Mouse (Mus musculus) layer of hippocampus, adult 2 months (tissue): ENCODE results near the gene Ascc2. TPM values are rescaled to one million over a fixed set of nuclear protein-coding genes. Genes with fewer than 3 reads are reported as not detected.

Source experiments
- DNase-seq, 2 experiments: peaks; one replicate each; pipeline ENCODE4 v3.0.0; 2022; ENCODE audit warnings: low spot score in 2 of 2
- H3K27ac ChIP-seq: fragments of 200-600 bp; 2 replicates; pipeline ENCODE4 v1.8.1; 2022
- H3K4me3 ChIP-seq: fragments of 200-600 bp; 2 replicates; pipeline ENCODE4 v1.8.1; 2022; ENCODE audit warnings: mild to moderate bottlenecking
- CTCF ChIP-seq: fragments of 200-600 bp; conservative IDR thresholded peaks from 2 replicates; pipeline ENCODE4 v1.8.1; 2022; ENCODE audit warnings: antibody characterized with exemption, mild to moderate bottlenecking, moderate library complexity
- total RNA-seq, 2 experiments: library from RNA; stranded (reverse); gene quantifications; 2 replicates each; pipeline ENCODE4 v1.2.3; 2021

Gene Ascc2
- total RNA-seq, 2 experiments from 2014 or later = 23.7 to 25.0 TPM

- Histone ChIP-seq H3K4me3 (no peak overlapping the region), H3K27ac (no peak overlapping the region)
- no peak for DNase-seq
- no peak for TF ChIP-seq CTCF
Measured at GRCm38 (mm10) chr11:4719961-4720360, 82.4 kb downstream of the Ascc2 start.

GRCm38 (mm10) chr11:4720393-4720792 is 82.8 kb downstream of the Ascc2 start:
- no peak overlapping the region for H3K4me3 ChIP-seq
- no peak for TF ChIP-seq CTCF
- no peak for DNase-seq
- no peak overlapping the region for H3K27ac ChIP-seq

GRCm38 (mm10) chr11:4720900-4721580 is 83.5 kb downstream of the Ascc2 start:
- no peak for DNase-seq
- H3K4me3 ChIP-seq = no peak overlapping the region
- no peak for TF ChIP-seq CTCF
- no peak overlapping the region for H3K27ac ChIP-seq

- TF ChIP-seq CTCF = no peak
- DNase-seq = no peak
- Histone ChIP-seq H3K4me3 (no peak overlapping the region), H3K27ac (no peak overlapping the region)
Measured at GRCm38 (mm10) chr11:4721728-4722127, 84.2 kb downstream of the Ascc2 start.

GRCm38 (mm10) chr11:4729603-4730002 is 92.1 kb downstream of the Ascc2 start:
- Histone ChIP-seq H3K27ac (no peak overlapping the region), H3K4me3 (no peak overlapping the region)
- no peak for DNase-seq
- no peak for TF ChIP-seq CTCF

- no peak for TF ChIP-seq CTCF
Measured at GRCm38 (mm10) chr11:4730096-4730495, 92.5 kb downstream of the Ascc2 start.

GRCm38 (mm10) chr11:4730913-4731312 is 93.4 kb downstream of the Ascc2 start:
- no peak for TF ChIP-seq CTCF
- DNase-seq = no peak
- H3K4me3 ChIP-seq = no peak overlapping the region
- H3K27ac ChIP-seq = no peak overlapping the region

More at GRCm38 (mm10) chr11:4730096-4730495, 92.5 kb downstream of the Ascc2 start:
- no peak for DNase-seq
- Histone ChIP-seq H3K4me3 (no peak overlapping the region), H3K27ac (no peak overlapping the region)

- no peak overlapping the region for H3K27ac ChIP-seq
- TF ChIP-seq CTCF = no peak
- no peak for DNase-seq
- H3K4me3 ChIP-seq = no peak overlapping the region
Measured at GRCm38 (mm10) chr11:4731781-4732180, 94.2 kb downstream of the Ascc2 start.

GRCm38 (mm10) chr11:4734179-4734578 is 96.6 kb downstream of the Ascc2 start:
- no peak overlapping the region for H3K27ac ChIP-seq
- DNase-seq = no peak

More at GRCm38 (mm10) chr11:4734179-4734578, 96.6 kb downstream of the Ascc2 start:
- H3K4me3 ChIP-seq = no peak overlapping the region
- peak; percentile 49 for TF ChIP-seq CTCF

Other genes starting within 250 kb of the Ascc2 start
- gene Hormad2, start 196.6 kb upstream of the Ascc2 start, total RNA-seq = not detected
- 10 to 100 TPM; 70.5 to 73.2 TPM for gene Mtmr3, start 42.9 kb upstream of the Ascc2 start, total RNA-seq
- gene Gm11032, start 17.7 kb upstream of the Ascc2 start, total RNA-seq = not detected
- gene Uqcr10, start 66.6 kb downstream of the Ascc2 start, total RNA-seq = 100 to 1,000 TPM; 367 to 391 TPM
- gene Zmat5, start 66.9 kb downstream of the Ascc2 start, total RNA-seq = 10 to 100 TPM; 33.1 to 34.0 TPM
- gene Cabp7, start 109.0 kb downstream of the Ascc2 start, total RNA-seq = 100 to 1,000 TPM; 309 to 329 TPM
- gene Nf2, start 211.8 kb downstream of the Ascc2 start, total RNA-seq = 100 to 1,000 TPM in 1 of 2 experiments, 10 to 100 TPM in 1; 91.2 to 102 TPM
- gene Nipsnap1, start 236.2 kb downstream of the Ascc2 start, total RNA-seq = 10 to 100 TPM; 91.7 to 96.6 TPM